Mouse (Mus musculus) heart, embryonic 10.5 days (tissue): ENCODE results near the gene Ripor1. TPM values are rescaled to one million over a fixed set of nuclear protein-coding genes. Genes with fewer than 3 reads are reported as not detected.
"Not testable (repeated sequence)": the region's sequence is repeated elsewhere in the genome, so short reads cannot be mapped to it uniquely, and the experiment has no call there.

ENCODE experiments used
- DNase-seq: peaks from one replicate; pipeline ENCODE4 v3.0.0-alpha.2; 2017; ENCODE audit warnings: low spot score
- H3K27ac ChIP-seq: fragments of 300-500 bp; sonication (generic); 2 replicates; pipeline ENCODE4 v1.5.1; 2016; ENCODE audit warnings: mild to moderate bottlenecking
- H3K27me3 ChIP-seq: fragments of 300-500 bp; sonication (generic); 2 replicates; pipeline ENCODE4 v1.6.1; 2016; ENCODE audit warnings: mild to moderate bottlenecking; ENCODE audit not compliant: poor library complexity, insufficient read depth, severe bottlenecking
- H3K36me3 ChIP-seq: fragments of 300-500 bp; sonication (generic); 2 replicates; pipeline ENCODE4 v1.6.1; 2016; ENCODE audit warnings: mild to moderate bottlenecking, moderate library complexity
- H3K4me1 ChIP-seq: fragments of 300-500 bp; sonication (generic); 2 replicates; pipeline ENCODE4 v1.6.1; 2016; ENCODE audit warnings: mild to moderate bottlenecking
- H3K4me3 ChIP-seq: fragments of 300-500 bp; sonication (generic); 2 replicates; pipeline ENCODE4 v1.5.1; 2016; ENCODE audit warnings: mild to moderate bottlenecking, moderate library complexity
- H3K9me3 ChIP-seq: fragments of 300-500 bp; sonication (generic); 2 replicates; pipeline ENCODE4 v1.6.1; 2016; ENCODE audit warnings: mild to moderate bottlenecking, moderate library complexity
- WGBS: fragments of 180-500 bp; shearing (Covaris S2); methylation state at CpG from one replicate; pipeline ENCODE4 v1.1.7; 2016; 5-methylcytosine and 5-hydroxymethylcytosine counted together
- polyA plus RNA-seq: library from polyadenylated mRNA; unstranded; fragments of >200 nt; fragmentation: Nextera tagmentation; extraction: Ambion mirVana; gene quantifications from 2 replicates; pipeline ENCODE4 v1.2.1, GENCODE M21; 2016

The Ripor1 gene
- polyA plus RNA-seq: 34.8 and 37.3 TPM in 2 replicates

- H3K4me3 ChIP-seq: peak within 1 kb of the TSS; percentile 87
- H3K4me1 ChIP-seq: peaks cover 48% of the 10 kb centered on the region
- DNase-seq: peak; percentile 91
- H3K27me3 ChIP-seq: 0 out of 2 replicates have a peak, but pooled peaks cover 4% of the 10 kb centered on the region
- under 1% methylated on average over 38 of the region's 42 CpGs for WGBS
- H3K36me3 ChIP-seq: no peaks in the 10 kb centered on the region
- peak within 1 kb of the TSS; percentile 94 for H3K27ac ChIP-seq
- no peaks in the 10 kb centered on the region for H3K9me3 ChIP-seq
Observed at GRCm38 (mm10) chr8:105604804-105605381, at the start of gene Ripor1. TSS of gene Ripor1 (plus strand) at chr8:105605255.

- peaks cover 9% of the 10 kb centered on the region; the same call in 1 of the 2 replicates for H3K36me3 ChIP-seq
- WGBS: 85% methylated on average over 3 of the region's 3 CpGs
- H3K27ac ChIP-seq: no peak overlapping the region
- H3K4me1 ChIP-seq: peaks cover 20% of the 10 kb centered on the region
- H3K4me3 ChIP-seq: no peak overlapping the region
- peaks cover 9% of the 10 kb centered on the region; the same call in 1 of the 2 replicates for H3K27me3 ChIP-seq
- no peaks in the 10 kb centered on the region for H3K9me3 ChIP-seq
- DNase-seq: no peak
Observed at GRCm38 (mm10) chr8:105562863-105563262, 42.2 kb upstream of the Ripor1 start.

- Histone ChIP-seq H3K36me3 (peaks cover 7% of the 10 kb centered on the region; the same call in 1 of the 2 replicates), H3K4me1 (peaks cover 20% of the 10 kb centered on the region), H3K4me3 (no peak overlapping the region), H3K9me3 (no peaks in the 10 kb centered on the region), H3K27ac (no peak overlapping the region), H3K27me3 (peaks cover 13% of the 10 kb centered on the region)
- 89% methylated on average over 1 of the region's 1 CpGs for WGBS
- DNase-seq: no peak
Observed at GRCm38 (mm10) chr8:105563871-105564270, 41.2 kb upstream of the Ripor1 start.

- not testable (repeated sequence) for H3K36me3 ChIP-seq, DNase-seq, H3K9me3 ChIP-seq
- WGBS: 82% methylated on average over 9 of the region's 9 CpGs
- H3K4me3 ChIP-seq: peak overlapping the region; percentile 78
- peaks cover 20% of the 10 kb centered on the region for H3K4me1 ChIP-seq
- peaks cover 13% of the 10 kb centered on the region for H3K27me3 ChIP-seq
- H3K27ac ChIP-seq: 0 out of 2 replicates have a peak overlapping the region, but pooled peaks have one; percentile 90
Observed at GRCm38 (mm10) chr8:105564573-105565229, 40.4 kb upstream of the Ripor1 start.

- peaks cover 20% of the 10 kb centered on the region for H3K4me1 ChIP-seq
- WGBS: under 1% methylated on average over 31 of the region's 31 CpGs
- peak overlapping the region; percentile 78 for H3K4me3 ChIP-seq
- H3K27me3 ChIP-seq: peaks cover 13% of the 10 kb centered on the region
- peaks cover 7% of the 10 kb centered on the region; the same call in 1 of the 2 replicates for H3K36me3 ChIP-seq
- DNase-seq: no peak
- no peaks in the 10 kb centered on the region for H3K9me3 ChIP-seq
- H3K27ac ChIP-seq: peak overlapping the region; percentile 90
Observed at GRCm38 (mm10) chr8:105565401-105565881, 39.6 kb upstream of the Ripor1 start.

- no peaks in the 10 kb centered on the region for H3K9me3 ChIP-seq
- H3K4me1 ChIP-seq: peaks cover 20% of the 10 kb centered on the region
- DNase-seq: peak; percentile 99
- peak within 1 kb of the TSS; percentile 78 for H3K4me3 ChIP-seq
- peak within 1 kb of the TSS; percentile 90 for H3K27ac ChIP-seq
- peaks cover 7% of the 10 kb centered on the region; the same call in 1 of the 2 replicates for H3K36me3 ChIP-seq
- H3K27me3 ChIP-seq: peaks cover 13% of the 10 kb centered on the region
- WGBS: 3% methylated on average over 51 of the region's 53 CpGs
Observed at GRCm38 (mm10) chr8:105565952-105566702, 38.9 kb upstream of the Ripor1 start, which contains the start of gene Atp6v0d1. TSS of gene Atp6v0d1 (minus strand) at chr8:105566047.

- peaks cover 13% of the 10 kb centered on the region for H3K27me3 ChIP-seq
- peak overlapping the region; percentile 78 for H3K4me3 ChIP-seq
- no peaks in the 10 kb centered on the region for H3K9me3 ChIP-seq
- 22% methylated on average over 27 of the region's 27 CpGs for WGBS
- DNase-seq: peak; percentile 78
- H3K27ac ChIP-seq: peak overlapping the region; percentile 90
- H3K4me1 ChIP-seq: peaks cover 20% of the 10 kb centered on the region
- H3K36me3 ChIP-seq: peaks cover 5% of the 10 kb centered on the region; the same call in 1 of the 2 replicates
Observed at GRCm38 (mm10) chr8:105566703-105567595, 38.1 kb upstream of the Ripor1 start.

- H3K27me3 ChIP-seq: peaks cover 12% of the 10 kb centered on the region
- H3K4me3 ChIP-seq: no peak overlapping the region
- no peak overlapping the region for H3K27ac ChIP-seq
- 88% methylated on average over 9 of the region's 9 CpGs for WGBS
- H3K4me1 ChIP-seq: peaks cover 5% of the 10 kb centered on the region
- no peak for DNase-seq
- no peaks in the 10 kb centered on the region for H3K9me3 ChIP-seq
- no peaks in the 10 kb centered on the region for H3K36me3 ChIP-seq
Observed at GRCm38 (mm10) chr8:105571810-105572209, 33.2 kb upstream of the Ripor1 start.

- no peak for DNase-seq
- Histone ChIP-seq H3K4me3 (no peak overlapping the region), H3K9me3 (no peaks in the 10 kb centered on the region), H3K36me3 (no peaks in the 10 kb centered on the region), H3K27me3 (peaks cover 4% of the 10 kb centered on the region; the same call in 1 of the 2 replicates), H3K4me1 (no peaks in the 10 kb centered on the region), H3K27ac (no peak overlapping the region)
Observed at GRCm38 (mm10) chr8:105573427-105573826, 31.6 kb upstream of the Ripor1 start.

GRCm38 (mm10) chr8:105574741-105575140 lies 30.3 kb upstream of the Ripor1 start:
- DNase-seq: no peak
- Histone ChIP-seq H3K27me3 (no peaks in the 10 kb centered on the region), H3K9me3 (no peaks in the 10 kb centered on the region), H3K27ac (no peak overlapping the region), H3K36me3 (no peaks in the 10 kb centered on the region), H3K4me1 (no peaks in the 10 kb centered on the region), H3K4me3 (no peak overlapping the region)
- 40% methylated on average over 6 of the region's 6 CpGs for WGBS

- H3K4me1 ChIP-seq: no peaks in the 10 kb centered on the region
- no peaks in the 10 kb centered on the region for H3K9me3 ChIP-seq
- H3K36me3 ChIP-seq: no peaks in the 10 kb centered on the region
- whole genome bisulfite sequencing: 72% methylated on average over 3 of the region's 3 CpGs
- H3K27ac ChIP-seq: no peak overlapping the region
- no peaks in the 10 kb centered on the region for H3K27me3 ChIP-seq
- H3K4me3 ChIP-seq: no peak overlapping the region
- DNase-seq: no peak
Observed at GRCm38 (mm10) chr8:105575538-105575937, 29.5 kb upstream of the Ripor1 start.

GRCm38 (mm10) chr8:105579719-105580118 lies 25.3 kb upstream of the Ripor1 start:
- Histone ChIP-seq H3K36me3 (no peaks in the 10 kb centered on the region), H3K4me3 (no peak overlapping the region), H3K27me3 (no peaks in the 10 kb centered on the region), H3K4me1 (no peaks in the 10 kb centered on the region), H3K27ac (no peak overlapping the region), H3K9me3 (no peaks in the 10 kb centered on the region)
- no peak for DNase-seq
- WGBS: 61% methylated on average over 3 of the region's 3 CpGs
